Mouse (Mus musculus) kidney, embryonic 16.5 days (tissue): Measurements from ENCODE around the gene Tbc1d24. TPM values are rescaled to one million over a fixed set of nuclear protein-coding genes. Genes with fewer than 3 reads are reported as not detected.

Experiments
- ATAC-seq: fragments of 200-750 bp; cut with Nextera tagmentation; 2 replicates; pipeline ENCODE4 v1.8.0; 2017; ENCODE audit warnings: moderate TSS enrichment; ENCODE audit not compliant: low FRiP score, low TSS enrichment
- H3K27ac ChIP-seq: fragments of 300-500 bp; sonication (generic); 2 replicates; pipeline ENCODE4 v1.5.1; 2014; ENCODE audit warnings: low read length
- H3K27me3 ChIP-seq: fragments of 300-500 bp; sonication (generic); 2 replicates; pipeline ENCODE4 v1.6.1; 2014; ENCODE audit warnings: low read length, control low read depth, mixed read lengths; ENCODE audit not compliant: insufficient read depth
- H3K36me3 ChIP-seq: fragments of 300-500 bp; sonication (generic); 2 replicates; pipeline ENCODE4 v1.6.1; 2014; ENCODE audit warnings: low read length, control low read depth, mixed read lengths; ENCODE audit not compliant: insufficient read depth
- H3K4me1 ChIP-seq: fragments of 300-500 bp; sonication (generic); 2 replicates; pipeline ENCODE4 v1.6.1; 2014; ENCODE audit warnings: low read length, control low read depth, mixed read lengths; ENCODE audit not compliant: insufficient read depth
- H3K4me2 ChIP-seq: fragments of 300-500 bp; sonication (generic); replicated peaks from 2 replicates; pipeline ENCODE4 v1.6.1; 2014; ENCODE audit warnings: low read depth, low read length
- H3K4me3 ChIP-seq: fragments of 300-500 bp; sonication (generic); 2 replicates; pipeline ENCODE4 v1.5.1; 2014; ENCODE audit warnings: mild to moderate bottlenecking, low read length
- H3K9ac ChIP-seq: fragments of 300-500 bp; sonication (generic); replicated peaks from 2 replicates; pipeline ENCODE4 v1.6.1; 2014; ENCODE audit warnings: low read length
- H3K9me3 ChIP-seq: fragments of 300-500 bp; sonication (generic); 2 replicates; pipeline ENCODE4 v1.6.1; 2016; ENCODE audit warnings: low read length, control low read depth
- WGBS: fragments of 180-500 bp; shearing (Covaris S2); extraction: QIAGEN DNeasy Blood & Tissue Kit; methylation state at CpG from one replicate; pipeline ENCODE4 v1.1.7; 2014; 5-methylcytosine and 5-hydroxymethylcytosine counted together
- polyA plus RNA-seq: library from polyadenylated mRNA; unstranded; fragments of >200 nt; fragmentation: Nextera tagmentation; extraction: Ambion mirVana; gene quantifications from 2 replicates; pipeline ENCODE4 v1.2.1, GENCODE M21; 2015

The Tbc1d24 gene
- polyA plus RNA-seq, 1 experiment from 2014 or later, result 5.6 TPM

GRCm38 (mm10) chr17:24167891-24168505, 37.4 kb downstream of the Tbc1d24 start:
- Histone ChIP-seq H3K4me1 (peaks cover 22% of the 10 kb centered on the region), H3K27me3 (no peaks in the 10 kb centered on the region), H3K9me3 (no peaks in the 10 kb centered on the region), H3K4me2 (peak overlapping the region; percentile 75), H3K27ac (peak overlapping the region; percentile 97; the same call in 1 of the 2 replicates), H3K4me3 (peak overlapping the region; percentile 83), H3K36me3 (peaks cover 3% of the 10 kb centered on the region; the same call in 1 of the 2 replicates), H3K9ac (peak overlapping the region; percentile 91)
- no peak for ATAC-seq
- 40% methylated on average over 7 of the region's 7 CpGs for WGBS

- Histone ChIP-seq H3K9ac (no peak overlapping the region), H3K4me2 (peak overlapping the region; percentile 75; the same call in 1 of the 2 replicates), H3K9me3 (no peaks in the 10 kb centered on the region), H3K27me3 (no peaks in the 10 kb centered on the region), H3K36me3 (peaks cover 3% of the 10 kb centered on the region; the same call in 1 of the 2 replicates), H3K27ac (no peak overlapping the region), H3K4me3 (peak overlapping the region; percentile 83; the same call in 1 of the 2 replicates), H3K4me1 (peaks cover 29% of the 10 kb centered on the region)
- WGBS, result 85% methylated on average over 6 of the region's 6 CpGs
- ATAC-seq, result no peak
Measured at GRCm38 (mm10) chr17:24167120-24167519, 38.2 kb downstream of the Tbc1d24 start.

GRCm38 (mm10) chr17:24164566-24165259, 40.6 kb downstream of the Tbc1d24 start:
- no peak overlapping the region for H3K9ac ChIP-seq
- 87% methylated on average over 11 of the region's 11 CpGs for WGBS

GRCm38 (mm10) chr17:24163176-24163962, 42.0 kb downstream of the Tbc1d24 start, which contains the start of gene Amdhd2:
Amdhd2 (minus strand) TSS chr17:24163766.
- peak within 1 kb of the TSS; percentile 86 for H3K27ac ChIP-seq
- H3K9ac ChIP-seq, result peak within 1 kb of the TSS; percentile 80
- H3K4me1 ChIP-seq, result peaks cover 23% of the 10 kb centered on the region
- WGBS, result under 1% methylated on average over 47 of the region's 47 CpGs
- no peaks in the 10 kb centered on the region for H3K9me3 ChIP-seq
- ATAC-seq, result peak; percentile 91
- H3K4me3 ChIP-seq, result peak within 1 kb of the TSS; percentile 79
- H3K4me2 ChIP-seq, result peak within 1 kb of the TSS; percentile 68
- H3K36me3 ChIP-seq, result peaks cover 3% of the 10 kb centered on the region; the same call in 1 of the 2 replicates
- H3K27me3 ChIP-seq, result no peaks in the 10 kb centered on the region

More at GRCm38 (mm10) chr17:24164566-24165259, 40.6 kb downstream of the Tbc1d24 start:
- Histone ChIP-seq H3K9me3 (no peaks in the 10 kb centered on the region), H3K36me3 (peaks cover 3% of the 10 kb centered on the region; the same call in 1 of the 2 replicates), H3K27ac (no peak overlapping the region), H3K4me1 (peaks cover 23% of the 10 kb centered on the region), H3K27me3 (no peaks in the 10 kb centered on the region), H3K4me3 (no peak overlapping the region), H3K4me2 (no peak overlapping the region)
- ATAC-seq, result no peak

GRCm38 (mm10) chr17:24162584-24163175, 42.7 kb downstream of the Tbc1d24 start:
- Histone ChIP-seq H3K4me3 (peak overlapping the region; percentile 79), H3K27ac (peak overlapping the region; percentile 86; the same call in 1 of the 2 replicates), H3K36me3 (peaks cover 3% of the 10 kb centered on the region), H3K4me1 (peaks cover 17% of the 10 kb centered on the region), H3K9ac (peak overlapping the region; percentile 80), H3K9me3 (no peaks in the 10 kb centered on the region), H3K4me2 (peak overlapping the region; percentile 68), H3K27me3 (no peaks in the 10 kb centered on the region)
- 21% methylated on average over 17 of the region's 17 CpGs for WGBS
- 0 out of 2 replicates have a peak, but pooled peaks have one; percentile 7 for ATAC-seq

- no peak overlapping the region for H3K4me2 ChIP-seq
- H3K27me3 ChIP-seq, result no peaks in the 10 kb centered on the region
- H3K4me1 ChIP-seq, result peaks cover 7% of the 10 kb centered on the region
- no peak overlapping the region for H3K27ac ChIP-seq
- no peak overlapping the region for H3K9ac ChIP-seq
- WGBS, result 83% methylated on average over 5 of the region's 5 CpGs
- no peaks in the 10 kb centered on the region for H3K9me3 ChIP-seq
- peaks cover 5% of the 10 kb centered on the region for H3K36me3 ChIP-seq
- H3K4me3 ChIP-seq, result no peak overlapping the region
- no peak for ATAC-seq
Measured at GRCm38 (mm10) chr17:24161466-24161865, 43.9 kb downstream of the Tbc1d24 start.

- H3K36me3 ChIP-seq, result peaks cover 4% of the 10 kb centered on the region; the same call in 1 of the 2 replicates
- 92% methylated on average over 4 of the region's 4 CpGs for WGBS
- no peaks in the 10 kb centered on the region for H3K27me3 ChIP-seq
- H3K9me3 ChIP-seq, result no peaks in the 10 kb centered on the region
- H3K9ac ChIP-seq, result no peak overlapping the region
- H3K4me2 ChIP-seq, result no peak overlapping the region
- H3K27ac ChIP-seq, result no peak overlapping the region
- no peak overlapping the region for H3K4me3 ChIP-seq
- peaks cover 2% of the 10 kb centered on the region for H3K4me1 ChIP-seq
- ATAC-seq, result no peak
Measured at GRCm38 (mm10) chr17:24157526-24157925, 47.8 kb downstream of the Tbc1d24 start.

- peaks cover 4% of the 10 kb centered on the region; the same call in 1 of the 2 replicates for H3K36me3 ChIP-seq
- H3K9me3 ChIP-seq, result no peaks in the 10 kb centered on the region
- no peak overlapping the region for H3K27ac ChIP-seq
- WGBS, result 94% methylated on average over 6 of the region's 6 CpGs
- no peak for ATAC-seq
- H3K4me3 ChIP-seq, result no peak overlapping the region
- no peak overlapping the region for H3K4me2 ChIP-seq
- H3K9ac ChIP-seq, result no peak overlapping the region
- H3K4me1 ChIP-seq, result no peaks in the 10 kb centered on the region; the same call in 1 of the 2 replicates
- H3K27me3 ChIP-seq, result no peaks in the 10 kb centered on the region
Measured at GRCm38 (mm10) chr17:24157121-24157520, 48.2 kb downstream of the Tbc1d24 start.

GRCm38 (mm10) chr17:24156394-24156793, 49.0 kb downstream of the Tbc1d24 start:
- Histone ChIP-seq H3K4me1 (peaks cover 6% of the 10 kb centered on the region), H3K9me3 (no peaks in the 10 kb centered on the region), H3K4me2 (no peak overlapping the region), H3K9ac (no peak overlapping the region), H3K27me3 (no peaks in the 10 kb centered on the region), H3K36me3 (peaks cover 4% of the 10 kb centered on the region; the same call in 1 of the 2 replicates), H3K4me3 (no peak overlapping the region), H3K27ac (no peak overlapping the region)
- ATAC-seq, result no peak
- WGBS, result 91% methylated on average over 3 of the region's 3 CpGs
